Mouse (Mus musculus) heart, embryonic 15.5 days (tissue): ENCODE results near the gene Prss50. TPM values are rescaled to one million over a fixed set of nuclear protein-coding genes. Genes with fewer than 3 reads are reported as not detected.

Experiments used
- ATAC-seq: fragments of 200-750 bp; cut with Nextera tagmentation; replicated peaks from 2 replicates; pipeline ENCODE4 v1.8.0; 2017; ENCODE audit warnings: low read depth, moderate TSS enrichment; ENCODE audit not compliant: insufficient number of reproducible peaks, insufficient read depth, low FRiP score
- H3K27ac ChIP-seq: fragments of 300-500 bp; sonication (generic); 2 replicates; pipeline ENCODE4 v1.5.1; 2015; ENCODE audit warnings: mild to moderate bottlenecking, inconsistent platforms
- H3K27me3 ChIP-seq: fragments of 300-500 bp; sonication (generic); 2 replicates; pipeline ENCODE4 v1.6.1; 2015; ENCODE audit warnings: inconsistent platforms
- H3K36me3 ChIP-seq: fragments of 300-500 bp; sonication (generic); 2 replicates; pipeline ENCODE4 v1.6.1; 2015; ENCODE audit warnings: mild to moderate bottlenecking, inconsistent platforms
- H3K4me1 ChIP-seq: fragments of 300-500 bp; sonication (generic); replicated peaks from 2 replicates; pipeline ENCODE4 v1.6.1; 2015; ENCODE audit warnings: inconsistent platforms
- H3K4me2 ChIP-seq: fragments of 300-500 bp; sonication (generic); 2 replicates; pipeline ENCODE4 v1.6.1; 2015; ENCODE audit warnings: inconsistent platforms, mild to moderate bottlenecking, moderate library complexity
- H3K4me3 ChIP-seq: fragments of 300-500 bp; sonication (generic); 2 replicates; pipeline ENCODE4 v1.5.1; 2015; ENCODE audit warnings: mild to moderate bottlenecking, inconsistent platforms
- H3K9ac ChIP-seq: fragments of 300-500 bp; sonication (generic); 2 replicates; pipeline ENCODE4 v1.6.1; 2015; ENCODE audit warnings: mild to moderate bottlenecking, inconsistent platforms
- H3K9me3 ChIP-seq: fragments of 300-500 bp; sonication (generic); replicated peaks from 2 replicates; pipeline ENCODE4 v1.6.1; 2016; ENCODE audit warnings: inconsistent platforms
- WGBS: fragments of 180-500 bp; shearing (Covaris S2); methylation state at CpG from one replicate; pipeline ENCODE4 v1.1.7; 2015; ENCODE audit warnings: mixed read lengths; 5-methylcytosine and 5-hydroxymethylcytosine counted together
- polyA plus RNA-seq: library from polyadenylated mRNA; unstranded; fragments of >200 nt; fragmentation: Nextera tagmentation; extraction: Ambion mirVana; gene quantifications from 2 replicates; pipeline ENCODE4 v1.2.1, GENCODE M21; 2015

Prss50 gene
- polyA plus RNA-seq, 1 experiment from 2014 or later = not detected

- no peaks in the 10 kb centered on the region for H3K27me3 ChIP-seq
- no peaks in the 10 kb centered on the region for H3K9me3 ChIP-seq
- no peak overlapping the region for H3K4me2 ChIP-seq
- no peak overlapping the region for H3K9ac ChIP-seq
- H3K4me3 ChIP-seq = no peak overlapping the region
- no peak for ATAC-seq
- no peaks in the 10 kb centered on the region for H3K36me3 ChIP-seq
- no peak overlapping the region for H3K27ac ChIP-seq
- no peaks in the 10 kb centered on the region for H3K4me1 ChIP-seq
- WGBS = 87% methylated on average over 3 of the region's 3 CpGs
Measured at GRCm38 (mm10) chr9:110908631-110909016, 50.9 kb downstream of the Prss50 start.

GRCm38 (mm10) chr9:110909371-110909967 is 51.7 kb downstream of the Prss50 start:
- Histone ChIP-seq H3K27ac (no peak overlapping the region), H3K4me3 (no peak overlapping the region), H3K36me3 (no peaks in the 10 kb centered on the region), H3K4me1 (no peaks in the 10 kb centered on the region), H3K9me3 (no peaks in the 10 kb centered on the region), H3K27me3 (no peaks in the 10 kb centered on the region), H3K9ac (no peak overlapping the region), H3K4me2 (no peak overlapping the region)
- no peak for ATAC-seq
- 70% methylated on average over 6 of the region's 6 CpGs for WGBS

Other genes with a start within 250 kb of the Prss50 start
- gene Nradd, start 233.5 kb upstream of the Prss50 start, polyA plus RNA-seq = 17.7 and 22.9 TPM in 2 replicates
- gene Nbeal2, start 203.8 kb upstream of the Prss50 start, polyA plus RNA-seq = 1.8 and 4.2 TPM in 2 replicates
- 130 and 138 TPM in 2 replicates for gene Ccdc12, start 201.5 kb upstream of the Prss50 start, polyA plus RNA-seq
- 3,797 and 4,490 TPM in 2 replicates for gene Myl3, start 116.1 kb upstream of the Prss50 start, polyA plus RNA-seq
- 23.2 and 26.1 TPM in 2 replicates for gene Pth1r, start 110.8 kb upstream of the Prss50 start, polyA plus RNA-seq
- gene Prss42, start 59.8 kb upstream of the Prss50 start, polyA plus RNA-seq = 0.15 TPM in 1 of 2 replicates, not detected in the other
- not detected in 2 replicates for gene Prss44, start 44.0 kb upstream of the Prss50 start, polyA plus RNA-seq
- gene Prss43, start 31.3 kb upstream of the Prss50 start, polyA plus RNA-seq = not detected in 2 replicates
- not detected in 2 replicates for gene Prss45, start 23.4 kb upstream of the Prss50 start, polyA plus RNA-seq
- gene Prss46, start 13.5 kb upstream of the Prss50 start, polyA plus RNA-seq = 0.10 TPM in 1 of 2 replicates, not detected in the other
- gene Als2cl, start 21.9 kb downstream of the Prss50 start, polyA plus RNA-seq = 1.7 and 3.2 TPM in 2 replicates
- 0.74 and 1.2 TPM in 2 replicates for gene Tmie, start 22.1 kb downstream of the Prss50 start, polyA plus RNA-seq
- gene Fam240a, start 58.9 kb downstream of the Prss50 start, polyA plus RNA-seq = not detected in 2 replicates
- not detected in 2 replicates for gene Tdgf1, start 88.2 kb downstream of the Prss50 start, polyA plus RNA-seq
- 4.4 and 6.9 TPM in 2 replicates for gene Lrrc2, start 93.6 kb downstream of the Prss50 start, polyA plus RNA-seq
- 0.30 and 0.36 TPM in 2 replicates for gene Rtp3, start 132.6 kb downstream of the Prss50 start, polyA plus RNA-seq
- gene Ltf, start 161.3 kb downstream of the Prss50 start, polyA plus RNA-seq = 1.9 and 2.2 TPM in 2 replicates
- gene Ccrl2, start 199.6 kb downstream of the Prss50 start, polyA plus RNA-seq = 3.9 and 5.2 TPM in 2 replicates